Mouse (Mus musculus): Measurements from ENCODE around the gene Crtap.

Crtap gene

GRCm38 (mm10) chr9:114389905-114390748 is at the start of gene Crtap:
Gene Crtap (minus strand): TSS chr9:114390675.
- peak; percentile 52 to 57 for DNase-seq (ENCODE audit: low spot score in 2 of 2)

- no peak for DNase-seq (ENCODE audit: low spot score in 2 of 2)
Measured at GRCm38 (mm10) chr9:114435668-114436067, 45.2 kb upstream of the Crtap start.

- no peak for DNase-seq (ENCODE audit: low spot score in 2 of 2)
Measured at GRCm38 (mm10) chr9:114428103-114428834, 37.8 kb upstream of the Crtap start.

GRCm38 (mm10) chr9:114427425-114427824 is 37.0 kb upstream of the Crtap start:
- DNase-seq (ENCODE audit: low spot score in 2 of 2), result no peak

- DNase-seq (ENCODE audit: low spot score in 2 of 2), result no peak
Measured at GRCm38 (mm10) chr9:114426201-114426600, 35.7 kb upstream of the Crtap start.

- DNase-seq (ENCODE audit: low spot score in 2 of 2), result no peak
Measured at GRCm38 (mm10) chr9:114425576-114425975, 35.1 kb upstream of the Crtap start.

DNA sequence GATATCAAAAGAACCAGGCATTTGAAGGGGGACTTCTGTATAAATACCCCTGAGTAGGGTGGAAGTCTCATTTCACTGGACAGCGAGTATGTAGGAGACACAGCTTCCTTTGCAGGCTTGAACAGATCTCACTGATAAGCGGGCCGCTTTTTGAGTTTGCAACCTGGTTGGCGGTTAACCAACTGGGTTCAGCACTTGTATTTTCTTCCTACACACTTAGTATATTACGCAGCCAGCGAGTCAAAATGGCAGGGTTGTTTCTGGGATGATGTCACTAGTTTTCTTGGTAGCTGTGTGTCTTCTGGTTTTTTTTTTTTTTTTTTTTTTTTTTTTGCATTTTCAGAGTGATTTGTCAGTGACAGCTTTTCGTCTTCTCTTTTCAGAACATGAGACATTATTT is 31.3 kb upstream of the Crtap start:
- no peak for DNase-seq (ENCODE audit: low spot score in 2 of 2)

GRCm38 (mm10) chr9:114421045-114421444 is 30.6 kb upstream of the Crtap start:
- no peak for DNase-seq (ENCODE audit: low spot score in 2 of 2)

GRCm38 (mm10) chr9:114420443-114420842 is 30.0 kb upstream of the Crtap start:
- DNase-seq (ENCODE audit: low spot score in 2 of 2), result no peak

- DNase-seq (ENCODE audit: low spot score in 2 of 2), result no peak
Measured at GRCm38 (mm10) chr9:114418187-114418586, 27.7 kb upstream of the Crtap start.

GRCm38 (mm10) chr9:114416646-114417517 is 26.4 kb upstream of the Crtap start:
- DNase-seq (ENCODE audit: low spot score in 2 of 2), result no peak

- no peak for DNase-seq (ENCODE audit: low spot score in 2 of 2)
Measured at GRCm38 (mm10) chr9:114415701-114416100, 25.2 kb upstream of the Crtap start.

- no peak for DNase-seq (ENCODE audit: low spot score in 2 of 2)
Measured at GRCm38 (mm10) chr9:114413866-114414265, 23.4 kb upstream of the Crtap start.

GRCm38 (mm10) chr9:114412406-114412805 is 21.9 kb upstream of the Crtap start:
- DNase-seq (ENCODE audit: low spot score in 2 of 2), result no peak

DNA sequence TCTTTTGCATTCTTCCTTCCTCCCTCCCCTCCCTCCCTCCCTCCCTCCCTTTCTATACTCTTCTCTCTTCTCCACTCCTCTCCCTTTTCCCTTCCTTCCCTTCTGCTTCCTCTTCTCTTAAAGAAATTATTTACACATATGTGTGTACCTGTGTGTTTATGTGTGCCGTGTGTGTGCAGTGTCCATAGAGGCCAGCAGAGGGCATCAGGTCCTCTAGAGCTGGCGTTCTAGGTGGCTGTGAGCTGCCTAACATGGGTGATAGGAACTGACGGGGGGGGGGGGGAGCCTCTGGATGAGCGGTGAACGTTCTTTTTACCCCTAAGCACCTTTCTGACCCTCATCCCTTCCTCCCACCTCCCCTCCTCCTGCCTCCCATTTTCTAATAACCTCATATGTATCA is 20.8 kb upstream of the Crtap start:
- DNase-seq (ENCODE audit: low spot score in 2 of 2), result no peak

DNA sequence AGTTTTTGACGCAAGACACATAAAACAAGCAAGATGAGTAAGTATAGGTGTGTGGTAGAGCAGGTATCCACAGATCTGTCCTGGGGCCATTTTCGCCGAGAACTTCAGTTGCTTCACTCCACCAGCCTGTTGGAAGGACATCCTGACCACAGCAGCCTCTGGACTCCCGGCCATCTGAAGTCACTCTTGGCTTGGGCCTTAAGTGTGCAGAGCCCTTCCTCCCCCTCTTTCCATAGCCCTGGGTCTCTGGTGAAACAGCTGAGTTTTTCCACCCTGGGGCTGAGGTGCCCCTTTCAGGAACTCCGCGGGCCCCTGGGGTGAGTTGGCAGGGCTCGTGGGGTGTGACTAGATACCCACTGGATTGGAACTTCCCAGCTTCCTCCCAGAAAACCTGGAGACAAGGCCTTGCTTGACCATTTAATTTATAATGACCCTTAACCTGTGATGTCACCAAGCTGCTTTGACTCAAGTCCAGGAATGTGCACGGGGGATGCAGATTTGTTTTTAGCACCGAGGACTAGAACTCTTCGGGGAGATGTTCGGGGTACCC is 19.9 kb upstream of the Crtap start:
- no peak for DNase-seq (ENCODE audit: low spot score in 2 of 2)

GRCm38 (mm10) chr9:114407676-114408075 is 17.2 kb upstream of the Crtap start:
- DNase-seq (ENCODE audit: low spot score in 2 of 2), result no peak

- DNase-seq (ENCODE audit: low spot score in 2 of 2), result no peak
Measured at GRCm38 (mm10) chr9:114401685-114402080, 11.2 kb upstream of the Crtap start.

- peak; percentile 82 to 85 for DNase-seq (ENCODE audit: low spot score in 2 of 2)
Measured at GRCm38 (mm10) chr9:114400949-114401684, 10.6 kb upstream of the Crtap start, which contains the start of the genes Glb1 and Tmppe. Gene Glb1 (plus strand): TSS chr9:114401076. Gene Tmppe (plus strand): TSS chr9:114401105.

DNA sequence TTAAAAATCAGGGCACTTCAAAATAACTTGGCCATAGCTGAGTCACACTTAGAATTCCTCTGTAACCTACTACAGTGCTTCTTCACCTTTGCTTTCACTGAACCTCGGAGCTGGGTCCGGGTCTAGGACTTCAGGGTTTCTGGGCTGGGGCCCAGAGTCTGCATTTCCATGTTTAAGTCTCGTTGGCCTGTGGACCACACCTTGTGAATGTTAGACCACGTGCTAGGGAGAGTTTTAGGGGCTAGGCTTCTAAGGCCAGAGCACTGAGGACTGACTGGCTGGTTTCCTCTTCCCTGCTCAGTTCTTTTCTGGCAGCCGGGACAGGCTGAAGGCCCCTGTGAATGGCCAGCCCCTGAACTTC is 10.1 kb upstream of the Crtap start:
- DNase-seq (ENCODE audit: low spot score in 2 of 2), result no peak

DNA sequence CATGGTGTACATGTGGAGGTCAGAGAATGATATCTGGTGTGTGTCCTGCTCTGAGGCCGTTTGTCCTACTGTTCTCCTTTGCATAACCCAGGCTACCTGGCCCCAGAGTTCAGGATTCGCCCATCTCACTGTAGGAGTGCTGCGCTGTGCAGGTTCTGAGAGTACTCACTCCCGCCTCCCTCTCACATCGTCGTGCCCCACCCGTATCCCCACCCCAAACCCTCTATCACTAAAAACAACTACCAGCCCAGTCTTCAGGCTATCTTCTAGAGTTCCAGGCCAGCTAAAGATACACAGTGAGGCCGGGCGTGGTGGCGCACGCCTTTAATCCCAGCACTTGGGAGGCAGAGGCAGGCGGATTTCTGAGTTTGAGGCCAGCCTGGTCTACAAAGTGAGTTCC is 9.2 kb upstream of the Crtap start:
- DNase-seq (ENCODE audit: low spot score in 2 of 2), result no peak

All from heart, adult 9 months (tissue).